Mouse (Mus musculus) inflammation-experienced regulatory T-cells, adult 6 months (primary cell): ENCODE results near the gene Gm6710. TPM values are rescaled to one million over a fixed set of nuclear protein-coding genes. Genes with fewer than 3 reads are reported as not detected.
"Not testable (repeated sequence)": the region's sequence is repeated elsewhere in the genome, so short reads cannot be mapped to it uniquely, and the experiment has no call there.

Experiments
- ATAC-seq: one replicate; pipeline ENCODE4 v1.8.0; 2017
- polyA plus RNA-seq, 3 experiments: library from polyadenylated mRNA; unstranded; fragments of 100-300 nt; shearing (Covaris generic); gene quantifications; one replicate each; pipeline ENCODE4 v1.2.1; 2017

The Gm6710 gene
- 10 to 100 TPM in 2 of 3 experiments, 1 to 10 TPM in 1; 5.8 to 17.3 (median 13.1) TPM for polyA plus RNA-seq

DNA sequence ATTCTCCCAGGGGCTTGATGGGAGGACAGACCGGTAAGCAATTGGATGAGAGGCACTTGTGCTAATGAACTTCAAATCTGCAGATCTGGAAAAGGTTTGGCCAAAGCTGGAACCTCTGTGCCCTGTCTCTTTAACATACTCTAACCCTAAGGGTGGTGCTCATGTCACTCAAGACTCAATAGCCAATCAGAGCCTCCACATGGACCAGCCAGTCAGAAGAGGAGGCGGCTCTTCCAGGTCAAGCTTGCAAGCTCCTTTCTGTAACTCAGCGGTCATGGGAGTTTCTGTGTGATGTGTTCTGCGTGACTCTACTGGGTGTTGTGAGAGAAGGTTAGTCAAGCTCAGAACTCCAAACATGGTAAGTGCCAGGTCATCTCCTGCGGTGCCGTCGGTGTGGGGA is at the start of gene Gm6710:
Gene Gm6710 (plus strand): TSS at position 196 of the 400 bp plus-strand sequence.
- ATAC-seq: not testable (repeated sequence)

Other genes starting within 250 kb of the Gm6710 start
- gene Gm11007, start 225.2 kb upstream of the Gm6710 start, polyA plus RNA-seq: 10 to 100 TPM in 1 of 3 experiments, 1 to 10 TPM in 1, not detected in 1; 7.6 to 17.4 TPM
- 1 to 10 TPM in 2 of 3 experiments, not detected in 1; 8.1 to 8.8 TPM for gene Zfp969, start 165.6 kb upstream of the Gm6710 start, polyA plus RNA-seq
- 10 to 100 TPM in 1 of 3 experiments, 1 to 10 TPM in 1, not detected in 1; 7.6 to 17.4 TPM for gene Gm2007, start 127.7 kb upstream of the Gm6710 start, polyA plus RNA-seq
- gene Gm14288, start 68.1 kb upstream of the Gm6710 start, polyA plus RNA-seq: 1 to 10 TPM in 1 of 3 experiments, under 1 TPM in 1, not detected in 1; 0.93 to 1.8 TPM
- gene Zfp966, start 61.9 kb downstream of the Gm6710 start, polyA plus RNA-seq: 1 to 10 TPM; 1.9 to 4.0 (median 2.9) TPM
- 10 to 100 TPM in 1 of 3 experiments, 1 to 10 TPM in 2; 3.0 to 13.2 (median 4.9) TPM for gene Gm2026, start 96.1 kb downstream of the Gm6710 start, polyA plus RNA-seq